Mouse (Mus musculus) liver, embryonic 15.5 days (tissue): ENCODE data around the gene Trpm8. TPM values are rescaled to one million over a fixed set of nuclear protein-coding genes. Genes with fewer than 3 reads are reported as not detected.

Source experiments
- ATAC-seq: fragments of 200-750 bp; cut with Nextera tagmentation; 2 replicates; pipeline ENCODE4 v1.8.0; 2017; ENCODE audit warnings: moderate number of reproducible peaks, mild to moderate bottlenecking, moderate library complexity; ENCODE audit not compliant: insufficient read depth
- H3K27ac ChIP-seq: fragments of 300-500 bp; sonication (generic); replicated peaks from 2 replicates; pipeline ENCODE4 v1.5.1; 2015; ENCODE audit warnings: mild to moderate bottlenecking, inconsistent platforms
- H3K27me3 ChIP-seq: fragments of 300-500 bp; sonication (generic); 2 replicates; pipeline ENCODE4 v1.6.1; 2015; ENCODE audit warnings: mild to moderate bottlenecking, inconsistent platforms
- H3K36me3 ChIP-seq: fragments of 300-500 bp; sonication (generic); replicated peaks from 2 replicates; pipeline ENCODE4 v1.6.1; 2015; ENCODE audit warnings: moderate library complexity, mild to moderate bottlenecking, inconsistent platforms
- H3K4me1 ChIP-seq: fragments of 300-500 bp; sonication (generic); replicated peaks from 2 replicates; pipeline ENCODE4 v1.6.1; 2015; ENCODE audit warnings: inconsistent platforms
- H3K4me2 ChIP-seq: fragments of 300-500 bp; sonication (generic); 2 replicates; pipeline ENCODE4 v1.6.1; 2015; ENCODE audit warnings: moderate library complexity, mild to moderate bottlenecking, inconsistent platforms
- H3K4me3 ChIP-seq: fragments of 300-500 bp; sonication (generic); replicated peaks from 2 replicates; pipeline ENCODE4 v1.5.1; 2015; ENCODE audit warnings: mild to moderate bottlenecking, inconsistent platforms
- H3K9ac ChIP-seq: fragments of 300-500 bp; sonication (generic); 2 replicates; pipeline ENCODE4 v1.6.1; 2015; ENCODE audit warnings: moderate library complexity, mild to moderate bottlenecking, inconsistent platforms
- H3K9me3 ChIP-seq: fragments of 300-500 bp; sonication (generic); replicated peaks from 2 replicates; pipeline ENCODE4 v1.6.1; 2016; ENCODE audit warnings: inconsistent platforms
- WGBS: fragments of 180-500 bp; shearing (Covaris S2); methylation state at CpG from one replicate; pipeline ENCODE4 v1.1.7; 2015; ENCODE audit warnings: mixed read lengths; ENCODE audit not compliant: insufficient replicate concordance; 5-methylcytosine and 5-hydroxymethylcytosine counted together
- polyA plus RNA-seq: library from polyadenylated mRNA; unstranded; fragments of >200 nt; fragmentation: Nextera tagmentation; extraction: Ambion mirVana; gene quantifications from 2 replicates; pipeline ENCODE4 v1.2.1, GENCODE M21; 2015

The Trpm8 gene
- polyA plus RNA-seq, 1 experiment from 2014 or later, result not detected

DNA sequence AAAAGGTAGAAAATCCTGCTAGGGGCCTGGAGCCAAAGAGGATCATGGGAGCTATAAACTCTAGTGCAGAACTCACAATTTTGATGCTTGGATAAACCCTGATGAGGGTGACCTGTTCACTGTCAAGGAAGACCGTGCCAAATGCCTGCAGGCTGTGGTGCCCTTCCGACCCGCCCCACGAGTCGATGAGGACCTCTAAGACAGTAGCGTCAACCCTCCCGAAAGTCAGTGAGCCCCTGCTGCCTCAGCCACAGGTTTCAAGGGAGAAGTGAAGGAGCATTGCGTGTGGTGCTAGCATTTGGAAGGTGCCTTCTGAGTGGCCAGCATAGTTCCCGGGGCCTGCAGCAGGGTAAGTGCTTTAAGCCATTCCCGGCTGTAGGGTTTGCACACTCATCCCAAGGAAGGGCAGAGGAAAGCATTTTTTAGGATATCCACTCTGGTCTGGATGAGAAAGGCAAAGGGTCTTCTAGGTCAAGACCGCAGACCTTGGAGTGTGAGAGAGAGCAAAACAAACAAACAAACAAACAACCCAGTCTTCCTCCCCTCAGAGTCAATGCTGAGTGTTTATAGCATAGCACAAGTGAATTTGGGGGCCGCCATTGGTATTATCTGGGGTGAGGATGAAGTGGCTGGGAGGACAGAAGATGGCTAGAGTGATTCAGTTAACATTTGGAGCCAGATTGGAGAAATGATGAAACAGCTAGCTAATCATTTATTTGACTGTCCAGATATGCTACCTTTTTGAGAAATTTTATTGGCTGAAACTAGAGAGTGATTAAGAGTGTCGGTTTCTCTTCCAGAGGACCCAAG lies 9.6 kb downstream of the Trpm8 start:
- Histone ChIP-seq H3K27me3 (no peaks in the 10 kb centered on the region), H3K4me1 (no peaks in the 10 kb centered on the region), H3K27ac (no peak overlapping the region), H3K4me3 (no peak overlapping the region), H3K36me3 (no peaks in the 10 kb centered on the region), H3K4me2 (no peak overlapping the region), H3K9me3 (no peaks in the 10 kb centered on the region), H3K9ac (no peak overlapping the region)
- no peak for ATAC-seq
- 58% methylated on average over 13 of the region's 13 CpGs for WGBS

GRCm38 (mm10) chr1:88287697-88287980 lies 10.2 kb downstream of the Trpm8 start:
- Histone ChIP-seq H3K36me3 (no peaks in the 10 kb centered on the region), H3K27ac (no peak overlapping the region), H3K4me2 (no peak overlapping the region), H3K9me3 (no peaks in the 10 kb centered on the region), H3K4me3 (no peak overlapping the region), H3K27me3 (no peaks in the 10 kb centered on the region), H3K4me1 (no peaks in the 10 kb centered on the region), H3K9ac (no peak overlapping the region)
- ATAC-seq, result no peak
- 21% methylated on average over 5 of the region's 5 CpGs for WGBS

- WGBS, result 23% methylated on average over 3 of the region's 3 CpGs
- no peak overlapping the region for H3K9ac ChIP-seq
- H3K9me3 ChIP-seq, result no peaks in the 10 kb centered on the region
- no peak overlapping the region for H3K4me3 ChIP-seq
- no peaks in the 10 kb centered on the region for H3K4me1 ChIP-seq
- no peaks in the 10 kb centered on the region for H3K27me3 ChIP-seq
- H3K36me3 ChIP-seq, result no peaks in the 10 kb centered on the region
- no peak overlapping the region for H3K4me2 ChIP-seq
- peak; percentile 10 for ATAC-seq
- no peak overlapping the region for H3K27ac ChIP-seq
Measured at GRCm38 (mm10) chr1:88288056-88288788, 10.8 kb downstream of the Trpm8 start.

DNA sequence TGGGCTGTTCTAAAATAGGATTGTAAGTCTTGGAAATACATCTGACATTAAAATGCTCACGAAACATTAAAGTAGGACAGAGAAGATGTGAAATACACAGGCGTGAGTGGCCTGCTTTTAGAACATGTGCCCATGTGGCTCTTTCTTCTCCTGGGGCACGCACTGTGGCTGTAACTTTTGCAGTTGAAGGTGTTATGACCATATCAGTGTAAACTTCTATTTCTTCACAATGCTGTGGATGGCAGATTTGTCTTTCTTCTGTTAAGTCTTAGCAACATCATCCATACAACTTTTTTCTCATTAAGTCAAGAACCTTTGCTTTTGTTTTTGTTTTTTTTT lies 11.3 kb downstream of the Trpm8 start:
- no peaks in the 10 kb centered on the region for H3K9me3 ChIP-seq
- 48% methylated on average over 3 of the region's 3 CpGs for WGBS
- H3K36me3 ChIP-seq, result no peaks in the 10 kb centered on the region
- H3K27ac ChIP-seq, result no peak overlapping the region
- H3K4me1 ChIP-seq, result no peaks in the 10 kb centered on the region
- no peaks in the 10 kb centered on the region for H3K27me3 ChIP-seq
- no peak for ATAC-seq
- H3K4me3 ChIP-seq, result no peak overlapping the region
- H3K4me2 ChIP-seq, result no peak overlapping the region
- no peak overlapping the region for H3K9ac ChIP-seq

DNA sequence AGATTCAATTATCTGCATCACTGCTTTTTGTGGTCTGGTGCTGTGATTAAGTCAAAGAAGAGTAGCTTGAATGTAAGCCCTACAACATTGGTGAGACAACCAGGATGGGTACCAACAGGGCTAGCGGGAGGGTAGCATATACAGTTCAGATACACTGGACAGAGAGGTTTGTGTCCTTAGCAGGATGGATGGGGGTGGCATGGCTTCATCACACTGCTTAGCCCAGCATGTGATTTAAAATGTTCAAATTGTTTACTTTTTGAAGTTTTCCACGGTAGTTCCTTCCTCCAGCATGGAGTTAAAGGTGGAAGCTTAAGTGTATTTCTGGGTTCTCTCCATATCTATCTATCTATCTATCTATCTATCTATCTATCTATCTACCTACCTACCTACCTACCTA lies 11.7 kb downstream of the Trpm8 start:
- no peak overlapping the region for H3K27ac ChIP-seq
- no peak overlapping the region for H3K4me2 ChIP-seq
- no peaks in the 10 kb centered on the region for H3K27me3 ChIP-seq
- 36% methylated on average over 2 of the region's 2 CpGs for WGBS
- H3K9me3 ChIP-seq, result no peaks in the 10 kb centered on the region
- no peak overlapping the region for H3K9ac ChIP-seq
- H3K36me3 ChIP-seq, result no peaks in the 10 kb centered on the region
- no peaks in the 10 kb centered on the region for H3K4me1 ChIP-seq
- no peak overlapping the region for H3K4me3 ChIP-seq
- no peak for ATAC-seq

GRCm38 (mm10) chr1:88289917-88290316 lies 12.5 kb downstream of the Trpm8 start:
- H3K9me3 ChIP-seq, result no peaks in the 10 kb centered on the region
- ATAC-seq, result no peak
- no peak overlapping the region for H3K27ac ChIP-seq
- H3K36me3 ChIP-seq, result no peaks in the 10 kb centered on the region
- no peak overlapping the region for H3K4me3 ChIP-seq
- H3K4me1 ChIP-seq, result no peaks in the 10 kb centered on the region
- no peak overlapping the region for H3K4me2 ChIP-seq
- no peaks in the 10 kb centered on the region for H3K27me3 ChIP-seq
- no peak overlapping the region for H3K9ac ChIP-seq
- WGBS, result 29% methylated on average over 4 of the region's 4 CpGs

- ATAC-seq, result no peak
Measured at GRCm38 (mm10) chr1:88290511-88290910, 13.1 kb downstream of the Trpm8 start.

DNA sequence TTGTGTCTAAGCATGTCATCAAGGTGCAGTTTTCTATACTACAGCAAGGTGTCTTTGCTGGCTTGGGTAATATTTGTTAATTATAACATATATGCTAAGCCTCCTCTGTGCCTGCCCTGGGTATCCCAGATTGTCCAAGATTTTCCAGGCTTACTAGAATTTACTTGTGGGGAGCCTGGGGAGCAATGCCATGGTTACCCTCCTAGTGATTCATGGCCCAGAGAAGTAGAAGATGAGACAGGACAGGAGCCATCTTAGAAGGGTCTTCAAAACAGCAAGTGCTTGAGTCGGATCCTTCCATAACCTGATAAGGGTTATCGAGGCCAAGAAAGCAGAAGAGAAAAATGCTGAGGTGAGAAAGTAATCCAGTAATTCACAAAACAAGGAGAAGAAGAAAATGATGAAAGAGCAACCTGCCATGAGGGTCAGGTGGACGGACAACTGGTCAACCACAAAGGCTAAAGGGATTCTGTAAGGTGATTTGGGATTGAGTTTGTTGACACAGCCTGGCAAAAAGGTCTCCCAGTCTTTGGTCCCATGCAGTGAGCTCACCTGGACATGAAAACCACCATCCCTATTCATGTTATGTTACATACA lies 14.0 kb downstream of the Trpm8 start:
- WGBS, result 40% methylated on average over 3 of the region's 3 CpGs

More at GRCm38 (mm10) chr1:88290511-88290910, 13.1 kb downstream of the Trpm8 start:
- H3K9ac ChIP-seq, result no peak overlapping the region
- no peak overlapping the region for H3K27ac ChIP-seq
- H3K9me3 ChIP-seq, result no peaks in the 10 kb centered on the region
- no peaks in the 10 kb centered on the region for H3K4me1 ChIP-seq
- 34% methylated on average over 1 of the region's 1 CpGs for WGBS
- no peaks in the 10 kb centered on the region for H3K36me3 ChIP-seq
- no peak overlapping the region for H3K4me3 ChIP-seq
- no peak overlapping the region for H3K4me2 ChIP-seq
- H3K27me3 ChIP-seq, result no peaks in the 10 kb centered on the region

DNA sequence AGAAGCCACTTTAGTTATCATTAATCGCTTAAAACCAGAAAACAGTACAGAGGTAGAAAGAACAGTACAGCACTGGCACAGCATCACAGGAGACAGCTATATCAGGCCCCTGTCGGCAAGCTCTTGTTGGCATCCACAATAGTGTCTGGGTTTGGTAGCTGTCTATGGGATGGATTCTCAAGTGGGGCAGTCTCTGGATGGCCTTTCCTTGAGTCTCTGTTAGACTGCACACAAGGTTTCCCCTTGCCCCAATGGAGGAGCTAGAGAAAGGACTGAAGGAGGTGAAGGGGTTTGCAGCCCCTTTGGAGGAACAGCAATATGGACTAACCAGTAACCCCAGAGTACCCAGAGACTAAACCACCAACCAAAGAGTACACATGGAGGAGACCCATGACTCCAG lies 14.6 kb downstream of the Trpm8 start:
- no peaks in the 10 kb centered on the region for H3K27me3 ChIP-seq
- no peak overlapping the region for H3K9ac ChIP-seq
- H3K4me1 ChIP-seq, result no peaks in the 10 kb centered on the region
- no peaks in the 10 kb centered on the region for H3K9me3 ChIP-seq
- no peak for ATAC-seq
- no peak overlapping the region for H3K4me2 ChIP-seq
- H3K4me3 ChIP-seq, result no peak overlapping the region
- 40% methylated on average over 2 of the region's 2 CpGs for WGBS
- H3K27ac ChIP-seq, result no peak overlapping the region
- no peaks in the 10 kb centered on the region for H3K36me3 ChIP-seq

More for the DNA sequence above, 14.0 kb downstream of the Trpm8 start:
- no peak overlapping the region for H3K4me3 ChIP-seq
- H3K27me3 ChIP-seq, result no peaks in the 10 kb centered on the region
- H3K4me2 ChIP-seq, result no peak overlapping the region
- no peaks in the 10 kb centered on the region for H3K9me3 ChIP-seq
- ATAC-seq, result no peak
- H3K4me1 ChIP-seq, result no peaks in the 10 kb centered on the region
- no peak overlapping the region for H3K9ac ChIP-seq
- no peak overlapping the region for H3K27ac ChIP-seq
- no peaks in the 10 kb centered on the region for H3K36me3 ChIP-seq

GRCm38 (mm10) chr1:88294650-88295049 lies 17.2 kb downstream of the Trpm8 start:
- Histone ChIP-seq H3K27me3 (no peaks in the 10 kb centered on the region), H3K36me3 (no peaks in the 10 kb centered on the region), H3K27ac (no peak overlapping the region), H3K4me1 (no peaks in the 10 kb centered on the region), H3K9me3 (no peaks in the 10 kb centered on the region), H3K4me2 (no peak overlapping the region), H3K4me3 (no peak overlapping the region), H3K9ac (no peak overlapping the region)
- WGBS, result 13% methylated on average over 1 of the region's 1 CpGs
- ATAC-seq, result no peak

DNA sequence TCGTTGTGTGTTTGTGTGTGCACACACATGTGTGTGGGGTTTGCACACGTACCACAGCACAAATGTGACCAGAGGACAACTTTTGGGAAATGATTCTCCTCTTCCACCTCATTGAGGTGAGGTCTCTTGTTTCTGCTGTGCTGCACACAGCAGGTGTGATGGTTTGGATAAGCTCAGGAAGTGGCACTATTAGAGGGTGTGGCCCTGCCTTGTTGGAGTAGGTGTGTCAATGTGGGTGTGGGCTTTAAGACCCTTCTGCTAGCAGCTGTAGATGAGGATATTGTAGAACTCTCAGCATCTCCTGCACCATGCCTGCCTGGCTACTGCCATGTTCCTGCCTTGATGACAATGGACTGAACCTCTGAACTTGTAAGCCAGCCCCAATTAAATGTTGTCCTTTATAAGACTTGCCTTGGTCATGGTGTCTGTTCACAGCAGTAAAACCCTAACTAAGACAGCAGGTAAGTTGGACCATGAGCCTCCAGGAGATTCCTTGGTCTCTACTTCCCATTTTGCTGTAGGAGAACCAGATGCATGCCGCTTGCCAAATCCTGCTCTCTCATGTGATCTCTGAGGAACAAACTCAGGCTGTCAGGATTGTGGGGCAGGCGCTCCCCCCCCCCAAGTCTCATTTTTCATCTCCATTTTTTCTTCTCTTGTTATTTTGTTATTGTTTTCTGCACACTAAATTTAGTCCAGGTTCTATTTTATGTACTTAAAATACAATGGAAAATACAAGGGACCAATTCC lies 18.9 kb downstream of the Trpm8 start:
- Histone ChIP-seq H3K27ac (no peak overlapping the region), H3K4me3 (no peak overlapping the region), H3K36me3 (no peaks in the 10 kb centered on the region), H3K4me1 (no peaks in the 10 kb centered on the region), H3K9me3 (no peaks in the 10 kb centered on the region; the same call in 1 of the 2 replicates), H3K4me2 (no peak overlapping the region), H3K9ac (no peak overlapping the region), H3K27me3 (no peaks in the 10 kb centered on the region)
- ATAC-seq, result no peak
- 57% methylated on average over 4 of the region's 4 CpGs for WGBS
